Mouse (Mus musculus): ENCODE measurements around the gene Dcp1b. TPM values are rescaled to one million over a fixed set of nuclear protein-coding genes. Genes with fewer than 3 reads are reported as not detected.

Gene Dcp1b
- total and polyA plus RNA-seq, 2 experiments, result 2.5 to 4.1 TPM

- WGBS, result 87% methylated on average over 3 of the region's 3 CpGs
- TF ChIP-seq CTCF (IDR thresholded peaks at IDR 0.05; ENCODE audit: low read depth, low read length) (no peak), POLR2A (IDR thresholded peaks at IDR 0.05; ENCODE audit: extremely low read depth, insufficient read depth, low read length) (no peak)
- Histone ChIP-seq H3K4me1 (ENCODE audit: control insufficient read depth, insufficient read depth, low read length) (no peaks in the 10 kb centered on the region), H3K27me3 (ENCODE audit: control insufficient read depth, insufficient read depth, low read length) (no peaks in the 10 kb centered on the region), H3K27ac (replicated peaks; ENCODE audit: insufficient read depth, low read depth, low read length) (no peak overlapping the region), H3K4me3 (ENCODE audit: insufficient read depth, low read depth, low read length) (no peak overlapping the region), H3K9ac (ENCODE audit: low read depth, low read length) (no peak overlapping the region), H3K79me2 (ENCODE audit: control insufficient read depth, insufficient read depth, low read length) (no peaks in the 10 kb centered on the region), H3K36me3 (ENCODE audit: control insufficient read depth, insufficient read depth, low read length) (no peaks in the 10 kb centered on the region)
- no peak for DNase-seq (ENCODE audit: extremely low read depth, low read depth, low spot score)
Measured at GRCm38 (mm10) chr6:119248578-119248977, 73.5 kb downstream of the Dcp1b start.

- no peaks in the 10 kb centered on the region for H3K79me2 ChIP-seq (ENCODE audit: control insufficient read depth, insufficient read depth, low read length)
- H3K36me3 ChIP-seq (ENCODE audit: control insufficient read depth, insufficient read depth, low read length), result no peaks in the 10 kb centered on the region
- no peaks in the 10 kb centered on the region for H3K27me3 ChIP-seq (ENCODE audit: control insufficient read depth, insufficient read depth, low read length)
- no peak for DNase-seq (ENCODE audit: extremely low read depth, low read depth, low spot score)
- H3K4me3 ChIP-seq (ENCODE audit: insufficient read depth, low read depth, low read length), result no peak overlapping the region
- WGBS, result 87% methylated on average over 10 of the region's 10 CpGs
- no peak overlapping the region for H3K27ac ChIP-seq (replicated peaks; ENCODE audit: insufficient read depth, low read depth, low read length)
- no peak overlapping the region for H3K9ac ChIP-seq (ENCODE audit: low read depth, low read length)
- no peaks in the 10 kb centered on the region for H3K4me1 ChIP-seq (ENCODE audit: control insufficient read depth, insufficient read depth, low read length)
- TF ChIP-seq POLR2A (IDR thresholded peaks at IDR 0.05; ENCODE audit: extremely low read depth, insufficient read depth, low read length) (no peak), CTCF (IDR thresholded peaks at IDR 0.05; ENCODE audit: low read depth, low read length) (no peak)
Measured at GRCm38 (mm10) chr6:119249726-119250125, 74.7 kb downstream of the Dcp1b start.

- no peak for DNase-seq (ENCODE audit: extremely low read depth, low read depth, low spot score)
- H3K4me1 ChIP-seq (ENCODE audit: control insufficient read depth, insufficient read depth, low read length), result no peaks in the 10 kb centered on the region
- H3K27ac ChIP-seq (replicated peaks; ENCODE audit: insufficient read depth, low read depth, low read length), result no peak overlapping the region
- TF ChIP-seq CTCF (IDR thresholded peaks at IDR 0.05; ENCODE audit: low read depth, low read length), result no peak
- no peak for TF ChIP-seq POLR2A (IDR thresholded peaks at IDR 0.05; ENCODE audit: extremely low read depth, insufficient read depth, low read length)
- no peaks in the 10 kb centered on the region for H3K79me2 ChIP-seq (ENCODE audit: control insufficient read depth, insufficient read depth, low read length)
- H3K27me3 ChIP-seq (ENCODE audit: control insufficient read depth, insufficient read depth, low read length), result no peaks in the 10 kb centered on the region
- H3K36me3 ChIP-seq (ENCODE audit: control insufficient read depth, insufficient read depth, low read length), result no peaks in the 10 kb centered on the region
- H3K4me3 ChIP-seq (ENCODE audit: insufficient read depth, low read depth, low read length), result no peak overlapping the region
- no peak overlapping the region for H3K9ac ChIP-seq (ENCODE audit: low read depth, low read length)
- 84% methylated on average over 4 of the region's 4 CpGs for WGBS
Measured at GRCm38 (mm10) chr6:119251704-119252103, 76.7 kb downstream of the Dcp1b start.

Other genes starting within 250 kb of the Dcp1b start
- gene Cacna1c, start 21.2 kb downstream of the Dcp1b start, total RNA-seq (2014; rRNA removed), result 0.18 and 0.20 TPM in 2 replicates
- 0.01 and 0.09 TPM in 2 replicates for gene Cacna1c, start 21.2 kb downstream of the Dcp1b start, polyA plus RNA-seq (2012; rRNA removed)
- 0.28 TPM in 1 of 2 replicates, not detected in the other for gene Cacna2d4, start 61.3 kb downstream of the Dcp1b start, total RNA-seq (2014; rRNA removed)
- gene Cacna2d4, start 61.3 kb downstream of the Dcp1b start, polyA plus RNA-seq (2012; rRNA removed), result not detected in 2 replicates
- under 0.01 TPM in 2 replicates for gene Lrtm2, start 155.5 kb downstream of the Dcp1b start, total RNA-seq (2014; rRNA removed)
- 0.05 and 0.17 TPM in 2 replicates for gene Lrtm2, start 155.5 kb downstream of the Dcp1b start, polyA plus RNA-seq (2012; rRNA removed)
- gene Adipor2, start 242.5 kb downstream of the Dcp1b start, total RNA-seq (2014; rRNA removed), result 252 and 306 TPM in 2 replicates
- 212 and 246 TPM in 2 replicates for gene Adipor2, start 242.5 kb downstream of the Dcp1b start, polyA plus RNA-seq (2012; rRNA removed)